Mouse (Mus musculus): Measurements from ENCODE around the gene Rprd1b. TPM values are rescaled to one million over a fixed set of nuclear protein-coding genes. Genes with fewer than 3 reads are reported as not detected.

Gene Rprd1b
- polyA plus RNA-seq, 1 experiment from 2014 or later: 54.2 TPM

DNA sequence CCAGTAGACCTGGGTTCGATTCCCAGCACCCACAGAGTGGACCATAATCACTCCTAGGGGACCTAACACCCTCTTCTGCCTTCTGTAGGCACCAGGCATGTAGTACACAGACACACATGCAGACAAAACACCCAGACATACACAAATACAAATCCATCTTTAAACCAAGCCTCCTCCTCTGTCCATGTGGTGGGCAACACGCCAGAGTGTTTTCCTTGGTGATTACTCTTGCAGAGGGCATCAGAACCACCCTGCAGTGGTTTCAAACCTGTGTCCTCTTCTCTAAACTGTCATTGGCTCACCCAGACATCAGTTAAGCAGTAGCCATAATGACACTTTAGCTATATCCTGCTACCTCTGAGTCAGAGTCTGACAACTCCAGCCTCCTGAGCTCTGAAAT, 142.1 kb downstream of the Rprd1b start:
- no peak overlapping the region for H3K4me2 ChIP-seq
- H3K4me1 ChIP-seq: 0 out of 2 replicates have a peak, but pooled peaks cover 7% of the 10 kb centered on the region
- H3K9me3 ChIP-seq (replicated peaks): no peaks in the 10 kb centered on the region
- peaks cover 4% of the 10 kb centered on the region; the same call in 1 of the 2 replicates for H3K27me3 ChIP-seq
- no peaks in the 10 kb centered on the region for H3K36me3 ChIP-seq (ENCODE audit: poor library complexity, severe bottlenecking)
- WGBS: 77% methylated on average over 2 of the region's 2 CpGs
- H3K4me3 ChIP-seq: no peak overlapping the region
- no peak overlapping the region for H3K27ac ChIP-seq
- no peak overlapping the region for H3K9ac ChIP-seq
- ATAC-seq: no peak

DNA sequence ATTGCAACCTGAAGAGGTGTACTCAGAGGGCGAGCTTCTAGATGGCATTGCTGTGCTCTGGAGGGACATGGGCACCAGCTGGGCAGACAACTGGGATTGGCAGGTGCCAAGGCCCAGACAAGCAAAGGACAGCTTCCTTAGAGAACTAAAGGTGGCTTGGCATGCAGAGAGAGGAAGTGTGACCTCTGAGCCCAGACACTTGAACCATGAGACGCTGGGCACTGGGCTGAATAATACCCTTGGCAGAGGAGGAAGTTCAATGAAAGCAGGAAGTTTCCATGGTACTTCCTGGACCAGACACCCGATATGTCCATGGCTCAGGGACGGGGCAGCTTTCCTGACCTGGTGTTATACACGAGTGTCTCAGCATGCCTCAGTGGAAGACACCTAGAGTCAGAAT, 146.1 kb downstream of the Rprd1b start:
- no peak overlapping the region for H3K27ac ChIP-seq
- no peak overlapping the region for H3K9ac ChIP-seq
- H3K36me3 ChIP-seq (ENCODE audit: poor library complexity, severe bottlenecking): no peaks in the 10 kb centered on the region
- H3K4me2 ChIP-seq: no peak overlapping the region
- WGBS: 79% methylated on average over 5 of the region's 5 CpGs
- H3K4me1 ChIP-seq: peaks cover 28% of the 10 kb centered on the region
- peaks cover 4% of the 10 kb centered on the region; the same call in 1 of the 2 replicates for H3K27me3 ChIP-seq
- no peak overlapping the region for H3K4me3 ChIP-seq
- no peaks in the 10 kb centered on the region for H3K9me3 ChIP-seq (replicated peaks)
- ATAC-seq: no peak

DNA sequence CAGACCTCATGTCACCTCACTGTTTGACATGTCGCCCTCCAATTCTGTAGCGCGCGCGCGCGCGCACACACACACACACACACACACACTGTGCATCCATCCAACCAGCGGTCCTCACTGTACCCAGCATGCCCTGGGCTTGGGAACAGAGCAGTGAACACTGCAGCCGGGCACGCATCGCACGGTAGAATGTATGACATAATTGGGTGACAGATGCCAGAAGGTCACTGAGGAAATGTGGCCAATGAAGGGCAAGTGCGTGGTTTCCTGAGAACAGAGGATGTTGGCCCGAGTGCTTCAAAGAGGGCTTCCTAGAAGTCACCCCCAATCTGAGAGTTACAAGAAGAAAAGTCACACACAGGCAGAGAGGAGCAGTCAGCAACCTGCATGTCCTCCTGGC, 146.7 kb downstream of the Rprd1b start:
- WGBS: 93% methylated on average over 15 of the region's 15 CpGs
- H3K4me2 ChIP-seq: no peak overlapping the region
- peaks cover 4% of the 10 kb centered on the region; the same call in 1 of the 2 replicates for H3K27me3 ChIP-seq
- no peaks in the 10 kb centered on the region for H3K9me3 ChIP-seq (replicated peaks)
- no peak for ATAC-seq
- no peak overlapping the region for H3K9ac ChIP-seq
- H3K27ac ChIP-seq: no peak overlapping the region
- no peaks in the 10 kb centered on the region for H3K36me3 ChIP-seq (ENCODE audit: poor library complexity, severe bottlenecking)
- H3K4me1 ChIP-seq: peaks cover 33% of the 10 kb centered on the region
- no peak overlapping the region for H3K4me3 ChIP-seq

DNA sequence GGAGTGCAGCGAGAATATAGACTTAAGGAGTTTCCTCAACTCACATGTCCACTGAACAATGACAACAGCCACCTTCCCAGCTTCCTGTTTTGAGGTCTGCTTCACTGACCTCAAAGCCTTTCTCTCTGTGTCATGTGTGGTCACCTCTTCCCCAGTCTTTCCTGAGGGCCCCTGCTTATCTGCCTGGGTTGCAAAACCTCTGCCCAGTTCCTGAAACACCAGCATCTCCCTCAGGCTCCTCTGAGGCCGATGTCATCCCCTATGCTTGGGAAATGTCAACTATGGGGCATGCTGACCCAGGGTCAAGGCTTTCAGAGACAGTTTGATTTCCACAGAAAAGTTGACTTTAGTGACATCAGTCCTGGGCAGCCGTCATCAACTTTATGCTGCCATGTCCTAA, 147.1 kb downstream of the Rprd1b start:
- Histone ChIP-seq H3K4me3 (no peak overlapping the region), H3K27ac (no peak overlapping the region), H3K36me3 (ENCODE audit: poor library complexity, severe bottlenecking) (no peaks in the 10 kb centered on the region), H3K9ac (no peak overlapping the region), H3K4me1 (peaks cover 38% of the 10 kb centered on the region), H3K9me3 (replicated peaks) (no peaks in the 10 kb centered on the region), H3K27me3 (peaks cover 4% of the 10 kb centered on the region; the same call in 1 of the 2 replicates), H3K4me2 (no peak overlapping the region)
- WGBS: 85% methylated on average over 3 of the region's 3 CpGs
- no peak for ATAC-seq

DNA sequence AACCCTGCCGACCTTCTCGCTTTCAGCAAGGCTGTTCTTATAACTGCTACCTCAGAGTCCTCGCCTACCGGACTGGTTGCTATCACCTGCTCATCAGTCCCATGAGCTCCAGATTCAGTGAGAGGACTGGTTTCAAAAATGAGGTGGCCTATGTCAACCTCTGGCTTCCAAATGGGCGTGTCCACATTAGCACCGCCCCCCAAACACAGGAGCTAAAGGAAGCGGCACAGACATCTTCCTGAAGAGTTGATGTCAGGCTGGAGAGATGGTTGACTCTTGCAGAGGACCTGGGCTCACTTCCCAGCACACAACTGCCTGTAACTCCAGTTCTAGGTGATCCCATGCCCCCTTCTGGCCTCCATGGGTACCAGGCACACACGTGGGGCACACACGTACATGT, 148.5 kb downstream of the Rprd1b start:
- H3K27me3 ChIP-seq: peaks cover 4% of the 10 kb centered on the region; the same call in 1 of the 2 replicates
- peaks cover 43% of the 10 kb centered on the region for H3K4me1 ChIP-seq
- H3K9me3 ChIP-seq (replicated peaks): no peaks in the 10 kb centered on the region
- no peak overlapping the region for H3K9ac ChIP-seq
- 94% methylated on average over 9 of the region's 9 CpGs for WGBS
- no peak for ATAC-seq
- H3K36me3 ChIP-seq (ENCODE audit: poor library complexity, severe bottlenecking): no peaks in the 10 kb centered on the region
- no peak overlapping the region for H3K4me2 ChIP-seq
- H3K4me3 ChIP-seq: no peak overlapping the region
- H3K27ac ChIP-seq: no peak overlapping the region

DNA sequence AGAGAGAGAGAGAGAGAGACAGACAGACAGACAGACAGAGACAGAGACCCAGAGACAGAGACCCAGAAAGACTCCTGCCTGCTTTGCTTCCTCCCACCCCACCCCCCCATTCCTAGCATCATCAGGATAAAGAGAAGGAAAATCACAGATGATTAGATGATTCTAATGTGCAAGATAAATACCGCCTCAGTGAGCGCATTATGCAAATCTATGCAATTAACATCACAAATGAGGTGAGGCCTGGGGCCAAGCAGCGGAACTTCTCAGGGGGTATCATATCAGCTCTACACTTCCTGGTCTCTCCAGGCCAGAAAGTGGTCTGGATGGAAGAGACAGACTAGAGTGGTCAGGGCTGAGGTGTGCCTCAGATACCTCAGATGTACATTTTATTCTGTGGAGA, 149.3 kb downstream of the Rprd1b start:
- peak; percentile 69 for ATAC-seq
- peaks cover 51% of the 10 kb centered on the region for H3K4me1 ChIP-seq
- H3K27me3 ChIP-seq: peaks cover 4% of the 10 kb centered on the region; the same call in 1 of the 2 replicates
- 12% methylated on average over 3 of the region's 3 CpGs for WGBS
- H3K27ac ChIP-seq: peak overlapping the region; percentile 0; the same call in 1 of the 2 replicates
- H3K4me2 ChIP-seq: peak overlapping the region; percentile 3; the same call in 1 of the 2 replicates
- no peak overlapping the region for H3K9ac ChIP-seq
- no peak overlapping the region for H3K4me3 ChIP-seq
- no peaks in the 10 kb centered on the region for H3K9me3 ChIP-seq (replicated peaks)
- no peaks in the 10 kb centered on the region for H3K36me3 ChIP-seq (ENCODE audit: poor library complexity, severe bottlenecking)

DNA sequence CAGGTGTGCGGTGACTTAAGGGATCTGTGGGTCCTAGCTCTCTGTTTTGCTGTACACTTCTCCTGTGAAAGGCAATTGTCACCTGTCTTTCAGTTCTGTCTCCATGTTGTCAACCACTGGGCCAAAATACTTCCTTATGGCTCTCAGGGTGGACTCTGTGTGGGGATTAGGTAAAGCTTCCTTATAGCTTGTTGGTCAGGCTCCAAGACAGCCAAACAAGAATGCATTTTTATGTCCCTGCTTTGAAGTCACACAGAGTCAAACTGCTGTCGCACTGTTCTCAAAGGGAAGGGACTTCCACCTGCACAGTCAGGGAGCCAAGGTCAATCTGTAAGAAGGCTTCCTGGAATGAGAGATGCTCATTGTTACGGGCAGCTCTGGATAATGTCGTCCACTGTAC, 149.8 kb downstream of the Rprd1b start:
- H3K36me3 ChIP-seq (ENCODE audit: poor library complexity, severe bottlenecking): no peaks in the 10 kb centered on the region

DNA sequence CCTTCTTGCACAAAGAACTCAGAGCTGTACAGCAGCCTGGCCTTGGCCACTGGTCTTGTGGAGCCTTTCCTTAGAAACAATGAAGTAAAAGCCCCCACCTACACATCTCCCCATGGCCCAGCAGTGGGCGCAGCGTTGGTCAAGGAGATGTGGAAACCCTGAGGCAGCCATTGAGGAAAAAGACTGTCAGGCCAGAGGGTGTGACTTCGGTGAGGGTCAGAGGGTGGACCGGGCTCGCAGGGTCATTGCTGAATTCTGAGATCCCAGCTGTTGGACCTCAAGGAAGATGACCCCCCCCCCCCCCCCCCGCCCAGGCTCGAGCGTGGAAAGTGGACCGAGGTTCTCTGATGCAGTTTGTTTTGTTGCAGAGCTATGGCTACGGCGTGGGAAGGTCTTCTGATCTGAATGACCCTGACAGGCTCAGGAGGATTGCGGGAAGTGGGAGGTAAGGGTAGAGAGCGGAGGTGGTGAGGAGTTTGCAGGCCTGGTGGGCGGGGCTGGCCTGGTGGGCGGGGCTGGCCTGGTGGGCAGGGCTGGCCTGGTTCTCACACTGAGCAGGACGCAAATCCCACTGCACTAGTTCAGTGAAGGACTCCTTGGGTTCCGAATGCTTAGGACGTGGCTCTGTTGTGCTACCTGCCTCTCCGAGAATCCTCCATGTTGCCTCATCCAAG, 150.5 kb downstream of the Rprd1b start:
- WGBS: 17% methylated on average over 17 of the region's 19 CpGs
- H3K36me3 ChIP-seq (ENCODE audit: poor library complexity, severe bottlenecking): no peaks in the 10 kb centered on the region
- peak; percentile 46; the same call in 1 of the 2 replicates for ATAC-seq
- H3K4me1 ChIP-seq: peaks cover 51% of the 10 kb centered on the region
- H3K27me3 ChIP-seq: peaks cover 4% of the 10 kb centered on the region; the same call in 1 of the 2 replicates
- peak overlapping the region; percentile 45 for H3K4me2 ChIP-seq
- no peak overlapping the region for H3K27ac ChIP-seq
- peak overlapping the region; percentile 15 for H3K4me3 ChIP-seq
- 0 out of 2 replicates have a peak overlapping the region, but pooled peaks have one; percentile 2 for H3K9ac ChIP-seq
- no peaks in the 10 kb centered on the region for H3K9me3 ChIP-seq (replicated peaks)

More for the DNA sequence above, 149.8 kb downstream of the Rprd1b start:
- Histone ChIP-seq H3K9ac (no peak overlapping the region), H3K27ac (peak overlapping the region; percentile 0; the same call in 1 of the 2 replicates), H3K4me3 (no peak overlapping the region), H3K4me1 (peaks cover 51% of the 10 kb centered on the region), H3K27me3 (peaks cover 4% of the 10 kb centered on the region; the same call in 1 of the 2 replicates), H3K9me3 (replicated peaks) (no peaks in the 10 kb centered on the region), H3K4me2 (no peak overlapping the region)
- ATAC-seq: no peak
- 71% methylated on average over 4 of the region's 4 CpGs for WGBS

DNA sequence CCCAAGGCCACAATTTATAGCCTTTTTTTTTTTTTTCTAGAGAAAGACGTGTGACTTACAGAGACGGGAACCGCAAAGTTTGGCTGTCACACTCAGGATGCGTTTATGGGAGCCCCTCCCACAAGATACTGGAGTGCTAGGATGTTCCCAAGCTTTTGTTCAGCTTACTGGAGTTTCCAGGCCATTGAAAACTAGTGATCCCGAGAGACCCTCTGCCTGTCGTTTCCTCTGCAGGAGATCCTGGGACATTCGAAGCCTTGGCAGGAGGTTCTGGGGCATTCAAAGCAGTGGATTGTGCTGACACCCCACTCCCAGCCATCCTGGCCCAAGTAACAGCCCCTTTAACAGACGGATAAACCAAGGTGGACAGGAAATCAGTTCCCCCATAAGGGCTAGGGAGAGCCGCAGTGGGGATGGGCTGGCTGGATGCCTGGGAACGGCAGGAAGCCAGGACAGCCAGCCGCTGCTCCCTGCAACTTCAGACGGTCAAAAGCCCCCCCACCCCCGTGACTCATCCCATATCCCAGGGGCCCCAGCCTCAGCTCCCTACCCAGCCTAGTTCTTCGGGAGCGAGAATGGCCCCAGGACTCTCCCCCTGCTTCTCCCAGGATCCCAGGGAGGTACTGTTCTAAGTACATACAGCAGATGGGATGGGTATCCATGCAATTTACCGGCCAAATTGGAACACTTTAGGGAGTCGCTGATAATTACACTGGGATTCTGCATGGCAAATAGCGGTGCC, 151.2 kb downstream of the Rprd1b start:
- H3K36me3 ChIP-seq (ENCODE audit: poor library complexity, severe bottlenecking): no peaks in the 10 kb centered on the region
- peaks cover 4% of the 10 kb centered on the region; the same call in 1 of the 2 replicates for H3K27me3 ChIP-seq
- peak overlapping the region; percentile 45 for H3K4me2 ChIP-seq
- ATAC-seq: peak; percentile 26; the same call in 1 of the 2 replicates
- no peaks in the 10 kb centered on the region for H3K9me3 ChIP-seq (replicated peaks)
- H3K27ac ChIP-seq: peak overlapping the region; percentile 0; the same call in 1 of the 2 replicates
- H3K4me1 ChIP-seq: peaks cover 51% of the 10 kb centered on the region
- peak overlapping the region; percentile 2; the same call in 1 of the 2 replicates for H3K9ac ChIP-seq
- WGBS: 14% methylated on average over 18 of the region's 18 CpGs
- H3K4me3 ChIP-seq: peak overlapping the region; percentile 15

DNA sequence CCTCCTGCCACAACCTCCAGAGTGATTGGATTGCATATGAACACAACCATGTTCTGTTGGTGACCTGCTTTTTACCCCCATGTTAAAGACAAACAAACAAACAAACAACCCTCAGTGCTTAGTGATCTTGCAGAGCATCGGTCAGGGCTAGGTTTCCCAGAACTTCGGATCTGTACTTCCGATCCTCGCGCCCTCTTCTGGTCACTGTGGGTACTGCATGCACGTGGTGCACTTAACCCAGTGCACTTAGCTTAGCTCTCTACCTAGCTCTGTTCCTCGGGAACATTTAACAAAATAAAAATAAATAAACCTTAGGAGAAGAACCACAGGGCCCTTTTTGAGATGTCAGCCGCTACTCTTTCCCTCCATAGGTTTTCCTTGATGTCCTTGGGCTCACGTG, 152.5 kb downstream of the Rprd1b start:
- no peaks in the 10 kb centered on the region for H3K9me3 ChIP-seq (replicated peaks)
- no peak overlapping the region for H3K27ac ChIP-seq
- 43% methylated on average over 9 of the region's 9 CpGs for WGBS
- no peaks in the 10 kb centered on the region for H3K27me3 ChIP-seq
- H3K4me1 ChIP-seq: peaks cover 51% of the 10 kb centered on the region
- no peak overlapping the region for H3K4me3 ChIP-seq
- no peak for ATAC-seq
- H3K9ac ChIP-seq: no peak overlapping the region
- H3K4me2 ChIP-seq: no peak overlapping the region
- H3K36me3 ChIP-seq (ENCODE audit: poor library complexity, severe bottlenecking): no peaks in the 10 kb centered on the region
